Mouse (Mus musculus) olfactory bulb, adult 2 months (tissue): ENCODE results near the gene Spock1. TPM values are rescaled to one million over a fixed set of nuclear protein-coding genes. Genes with fewer than 3 reads are reported as not detected.

Experiments used
- H3K27ac ChIP-seq: fragments of 200-500 bp; 2 replicates; pipeline ENCODE4 v1.5.1; 2012; ENCODE audit warnings: low read depth, low read length; ENCODE audit not compliant: insufficient read depth
- H3K4me1 ChIP-seq: fragments of 200-500 bp; 2 replicates; pipeline ENCODE4 v1.6.1; 2012; ENCODE audit warnings: low read length; ENCODE audit not compliant: control insufficient read depth, insufficient read depth
- H3K4me3 ChIP-seq: fragments of 200-500 bp; 2 replicates; pipeline ENCODE4 v1.5.1; 2012; ENCODE audit warnings: mild to moderate bottlenecking, low read depth, low read length, moderate library complexity; ENCODE audit not compliant: insufficient read depth
- CTCF ChIP-seq: fragments of 200-500 bp; IDR thresholded peaks from 2 replicates; pipeline ENCODE4 v1.5.1; 2012; ENCODE audit warnings: low read depth, mild to moderate bottlenecking, low read length, moderate library complexity; ENCODE audit not compliant: insufficient read depth
- POLR2A ChIP-seq: fragments of 200-500 bp; IDR thresholded peaks from 2 replicates; pipeline ENCODE4 v1.6.1; 2012; ENCODE audit warnings: mild to moderate bottlenecking, low read depth, low read length, moderate library complexity; ENCODE audit not compliant: insufficient read depth
- WGBS: fragments of 180-500 bp; shearing (Covaris S2); methylation state at CpG from one replicate; pipeline ENCODE4 v1.1.7; 2018; 5-methylcytosine and 5-hydroxymethylcytosine counted together
- polyA plus RNA-seq: library from polyadenylated mRNA; stranded (reverse); fragments of >200 nt; gene quantifications from 2 replicates; pipeline ENCODE4 v1.2.4, GENCODE M21; 2012; ENCODE audit warnings: low replicate concordance; ENCODE audit not compliant: missing spikeins, insufficient read depth, insufficient read length

The Spock1 gene
- polyA plus RNA-seq, 1 experiment = not detected

- H3K4me1 ChIP-seq = peaks cover 8% of the 10 kb centered on the region
- no peak overlapping the region for H3K4me3 ChIP-seq
- TF ChIP-seq POLR2A = no peak
- TF ChIP-seq CTCF = no peak
- WGBS = 81% methylated on average over 6 of the region's 6 CpGs
- no peak overlapping the region for H3K27ac ChIP-seq
Observed at GRCm38 (mm10) chr13:57782107-57782561, 126.0 kb downstream of the Spock1 start.

- TF ChIP-seq CTCF (no peak), POLR2A (no peak)
- H3K27ac ChIP-seq = no peak overlapping the region
- no peak overlapping the region for H3K4me3 ChIP-seq
- H3K4me1 ChIP-seq = peaks cover 8% of the 10 kb centered on the region
- 82% methylated on average over 4 of the region's 4 CpGs for WGBS
Observed at GRCm38 (mm10) chr13:57779146-57779545, 129.0 kb downstream of the Spock1 start.

- no peak overlapping the region for H3K27ac ChIP-seq
- WGBS = 83% methylated on average over 3 of the region's 3 CpGs
- H3K4me1 ChIP-seq = peaks cover 7% of the 10 kb centered on the region
- no peak for TF ChIP-seq CTCF
- no peak for TF ChIP-seq POLR2A
- no peak overlapping the region for H3K4me3 ChIP-seq
Observed at GRCm38 (mm10) chr13:57778524-57778923, 129.6 kb downstream of the Spock1 start.

- Histone ChIP-seq H3K4me3 (no peak overlapping the region), H3K27ac (no peak overlapping the region), H3K4me1 (no peaks in the 10 kb centered on the region)
- TF ChIP-seq POLR2A = no peak
- no peak for TF ChIP-seq CTCF
- 90% methylated on average over 6 of the region's 6 CpGs for WGBS
Observed at GRCm38 (mm10) chr13:57771998-57772397, 136.1 kb downstream of the Spock1 start.

- WGBS = 61% methylated on average over 3 of the region's 3 CpGs
- TF ChIP-seq POLR2A (no peak), CTCF (no peak)
- H3K4me1 ChIP-seq = no peaks in the 10 kb centered on the region
- no peak overlapping the region for H3K27ac ChIP-seq
- H3K4me3 ChIP-seq = no peak overlapping the region
Observed at GRCm38 (mm10) chr13:57766721-57767120, 141.4 kb downstream of the Spock1 start.

GRCm38 (mm10) chr13:57761122-57761521 is 147.0 kb downstream of the Spock1 start:
- TF ChIP-seq POLR2A = no peak
- TF ChIP-seq CTCF = no peak
- no peak overlapping the region for H3K4me3 ChIP-seq
- WGBS = 93% methylated on average over 5 of the region's 5 CpGs
- H3K4me1 ChIP-seq = no peaks in the 10 kb centered on the region
- H3K27ac ChIP-seq = no peak overlapping the region

- TF ChIP-seq POLR2A (no peak), CTCF (no peak)
- no peak overlapping the region for H3K27ac ChIP-seq
- WGBS = 81% methylated on average over 3 of the region's 3 CpGs
- H3K4me3 ChIP-seq = no peak overlapping the region
- no peaks in the 10 kb centered on the region for H3K4me1 ChIP-seq
Observed at GRCm38 (mm10) chr13:57760618-57761017, 147.5 kb downstream of the Spock1 start.

- Histone ChIP-seq H3K4me3 (no peak overlapping the region), H3K4me1 (no peaks in the 10 kb centered on the region), H3K27ac (no peak overlapping the region)
- 81% methylated on average over 3 of the region's 3 CpGs for WGBS
- TF ChIP-seq CTCF (no peak), POLR2A (no peak)
Observed at GRCm38 (mm10) chr13:57756316-57756715, 151.8 kb downstream of the Spock1 start.

GRCm38 (mm10) chr13:57750831-57751230 is 157.3 kb downstream of the Spock1 start:
- no peaks in the 10 kb centered on the region for H3K4me1 ChIP-seq
- H3K27ac ChIP-seq = no peak overlapping the region
- 89% methylated on average over 7 of the region's 7 CpGs for WGBS
- H3K4me3 ChIP-seq = no peak overlapping the region
- no peak for TF ChIP-seq CTCF
- no peak for TF ChIP-seq POLR2A

- Histone ChIP-seq H3K27ac (no peak overlapping the region), H3K4me1 (peaks cover 3% of the 10 kb centered on the region), H3K4me3 (no peak overlapping the region)
- WGBS = 86% methylated on average over 3 of the region's 3 CpGs
- no peak for TF ChIP-seq CTCF
- no peak for TF ChIP-seq POLR2A
Observed at GRCm38 (mm10) chr13:57744667-57745066, 163.5 kb downstream of the Spock1 start.
